Mouse (Mus musculus) cerebral cortex, adult 2 months (tissue): ENCODE measurements around the gene Kcnc3.

Source experiments
- WGBS: fragments of 180-500 bp; shearing (Covaris S2); methylation state at CpG from one replicate; pipeline ENCODE4 v1.1.7; 2018; 5-methylcytosine and 5-hydroxymethylcytosine counted together

Kcnc3 gene

GRCm38 (mm10) chr7:44596996-44597538 is 6.6 kb downstream of the Kcnc3 start:
- WGBS = 82% methylated on average over 5 of the region's 5 CpGs

- 84% methylated on average over 4 of the region's 4 CpGs for WGBS
These were observed 7.2 kb downstream of the Kcnc3 start for GRCm38 (mm10) chr7:44597666-44598065.

- 84% methylated on average over 12 of the region's 12 CpGs for WGBS
These were observed 7.9 kb downstream of the Kcnc3 start for GRCm38 (mm10) chr7:44598336-44598735.

GRCm38 (mm10) chr7:44600691-44601262 is 10.3 kb downstream of the Kcnc3 start:
- WGBS = 84% methylated on average over 10 of the region's 10 CpGs

- WGBS = 40% methylated on average over 19 of the region's 19 CpGs
These were observed 11.2 kb downstream of the Kcnc3 start for GRCm38 (mm10) chr7:44601646-44602045.

- WGBS = 11% methylated on average over 11 of the region's 11 CpGs
These were observed 12.0 kb downstream of the Kcnc3 start for GRCm38 (mm10) chr7:44602443-44602842.

GRCm38 (mm10) chr7:44603186-44603855 is 12.9 kb downstream of the Kcnc3 start:
- 7% methylated on average over 20 of the region's 20 CpGs for WGBS

GRCm38 (mm10) chr7:44604139-44604606 is 13.7 kb downstream of the Kcnc3 start:
- 1% methylated on average over 25 of the region's 25 CpGs for WGBS

- 8% methylated on average over 8 of the region's 8 CpGs for WGBS
These were observed 14.2 kb downstream of the Kcnc3 start for GRCm38 (mm10) chr7:44604619-44605018.

- WGBS = 43% methylated on average over 7 of the region's 7 CpGs
These were observed 15.0 kb downstream of the Kcnc3 start for GRCm38 (mm10) chr7:44605436-44605835.

- WGBS = 13% methylated on average over 29 of the region's 29 CpGs
These were observed 15.9 kb downstream of the Kcnc3 start for GRCm38 (mm10) chr7:44606171-44606901.

- 78% methylated on average over 7 of the region's 7 CpGs for WGBS
These were observed 21.7 kb downstream of the Kcnc3 start for GRCm38 (mm10) chr7:44612192-44612591.

GRCm38 (mm10) chr7:44614041-44614688 is 23.7 kb downstream of the Kcnc3 start:
- 27% methylated on average over 20 of the region's 20 CpGs for WGBS

GRCm38 (mm10) chr7:44615309-44615708 is 24.8 kb downstream of the Kcnc3 start:
- 28% methylated on average over 10 of the region's 10 CpGs for WGBS

GRCm38 (mm10) chr7:44615987-44616386 is 25.5 kb downstream of the Kcnc3 start:
- WGBS = 84% methylated on average over 14 of the region's 14 CpGs

GRCm38 (mm10) chr7:44617059-44617458 is 26.6 kb downstream of the Kcnc3 start:
- 75% methylated on average over 3 of the region's 3 CpGs for WGBS

GRCm38 (mm10) chr7:44623714-44624542 is 33.5 kb downstream of the Kcnc3 start:
- WGBS = 59% methylated on average over 18 of the region's 18 CpGs

- WGBS = 78% methylated on average over 3 of the region's 3 CpGs
These were observed 34.0 kb downstream of the Kcnc3 start for GRCm38 (mm10) chr7:44624543-44624826.

GRCm38 (mm10) chr7:44624828-44625227 is 34.4 kb downstream of the Kcnc3 start:
- 73% methylated on average over 14 of the region's 14 CpGs for WGBS

GRCm38 (mm10) chr7:44625241-44626067 is 35.0 kb downstream of the Kcnc3 start:
- WGBS = 92% methylated on average over 13 of the region's 13 CpGs

GRCm38 (mm10) chr7:44626068-44626385 is 35.6 kb downstream of the Kcnc3 start:
- 63% methylated on average over 1 of the region's 1 CpGs for WGBS
